Mouse (Mus musculus) thymus, adult 2 months (tissue): Measurements from ENCODE around the gene Tmem207. TPM values are rescaled to one million over a fixed set of nuclear protein-coding genes. Genes with fewer than 3 reads are reported as not detected.

ENCODE experiments used
- DNase-seq: peaks from one replicate; pipeline ENCODE4 v3.0.0; 2021
- H3K27ac ChIP-seq: fragments of 200-500 bp; 2 replicates; pipeline ENCODE4 v1.5.1; 2012; ENCODE audit warnings: low read length, control low read depth; ENCODE audit not compliant: control insufficient read depth, insufficient read depth
- H3K27me3 ChIP-seq: fragments of 200-500 bp; 2 replicates; pipeline ENCODE4 v1.6.1; 2012; ENCODE audit warnings: mild to moderate bottlenecking, low read length, moderate library complexity, mixed read lengths; ENCODE audit not compliant: control insufficient read depth, insufficient read depth
- H3K36me3 ChIP-seq: fragments of 200-500 bp; 2 replicates; pipeline ENCODE4 v1.6.1; 2012; ENCODE audit warnings: mild to moderate bottlenecking, low read length, moderate library complexity; ENCODE audit not compliant: control insufficient read depth, insufficient read depth
- H3K4me1 ChIP-seq: fragments of 200-500 bp; replicated peaks from 2 replicates; pipeline ENCODE4 v1.6.1; 2012; ENCODE audit warnings: low read length; ENCODE audit not compliant: control insufficient read depth, insufficient read depth
- H3K4me3 ChIP-seq: fragments of 200-500 bp; 2 replicates; pipeline ENCODE4 v1.5.1; 2012; ENCODE audit warnings: mild to moderate bottlenecking, low read length, control low read depth, moderate library complexity; ENCODE audit not compliant: control insufficient read depth, insufficient read depth
- CTCF ChIP-seq: fragments of 200-500 bp; IDR thresholded peaks from 2 replicates; pipeline ENCODE4 v1.5.1; 2012; ENCODE audit warnings: mild to moderate bottlenecking, control low read depth, low read length, moderate library complexity, borderline replicate concordance; ENCODE audit not compliant: control insufficient read depth, poor library complexity, insufficient read depth; ENCODE audit errors: extremely low read depth
- POLR2A ChIP-seq: fragments of 200-500 bp; IDR thresholded peaks from 2 replicates; pipeline ENCODE4 v1.6.1; 2012; ENCODE audit warnings: mild to moderate bottlenecking, low read length, control low read depth, moderate library complexity; ENCODE audit not compliant: control insufficient read depth, poor library complexity, insufficient read depth; ENCODE audit errors: extremely low read depth
- WGBS: fragments of 180-500 bp; shearing (Covaris S2); methylation state at CpG from one replicate; pipeline ENCODE4 v1.1.7; 2018; 5-methylcytosine and 5-hydroxymethylcytosine counted together
- polyA plus RNA-seq: library from polyadenylated mRNA; depleted of rRNA; stranded (reverse); fragments of >200 nt; gene quantifications from 2 replicates; pipeline ENCODE4 v1.2.3, GENCODE M21; 2012

The Tmem207 gene
- polyA plus RNA-seq, 1 experiment: not detected

- WGBS: 17% methylated on average over 3 of the region's 3 CpGs
- TF ChIP-seq POLR2A: no peak
- no peak for TF ChIP-seq CTCF
- no peak for DNase-seq
- no peaks in the 10 kb centered on the region for H3K4me1 ChIP-seq
- H3K27me3 ChIP-seq: no peaks in the 10 kb centered on the region
- H3K36me3 ChIP-seq: no peaks in the 10 kb centered on the region
- no peak overlapping the region for H3K4me3 ChIP-seq
- H3K27ac ChIP-seq: no peak overlapping the region
These were observed 25.7 kb upstream of the Tmem207 start for GRCm38 (mm10) chr16:26552234-26552633.

- TF ChIP-seq CTCF: no peak
- H3K27me3 ChIP-seq: no peaks in the 10 kb centered on the region
- H3K4me3 ChIP-seq: no peak overlapping the region
- H3K4me1 ChIP-seq: no peaks in the 10 kb centered on the region
- WGBS: 93% methylated on average over 2 of the region's 2 CpGs
- H3K36me3 ChIP-seq: no peaks in the 10 kb centered on the region
- DNase-seq: no peak
- no peak overlapping the region for H3K27ac ChIP-seq
These were observed 22.7 kb upstream of the Tmem207 start for GRCm38 (mm10) chr16:26549221-26549620.

- WGBS: 97% methylated on average over 1 of the region's 1 CpGs
- Histone ChIP-seq H3K36me3 (no peaks in the 10 kb centered on the region), H3K4me3 (no peak overlapping the region), H3K27ac (no peak overlapping the region), H3K27me3 (no peaks in the 10 kb centered on the region), H3K4me1 (no peaks in the 10 kb centered on the region)
- TF ChIP-seq POLR2A (no peak), CTCF (no peak)
- no peak for DNase-seq
These were observed 20.3 kb upstream of the Tmem207 start for GRCm38 (mm10) chr16:26546879-26547206.

- TF ChIP-seq CTCF (no peak), POLR2A (no peak)
- H3K4me1 ChIP-seq: no peaks in the 10 kb centered on the region
- DNase-seq: no peak
- WGBS: 52% methylated on average over 7 of the region's 7 CpGs
- H3K4me3 ChIP-seq: no peak overlapping the region
- H3K36me3 ChIP-seq: no peaks in the 10 kb centered on the region
- no peaks in the 10 kb centered on the region for H3K27me3 ChIP-seq
- H3K27ac ChIP-seq: no peak overlapping the region
These were observed 19.8 kb upstream of the Tmem207 start for GRCm38 (mm10) chr16:26546170-26546878.

- DNase-seq: no peak
- 93% methylated on average over 1 of the region's 1 CpGs for WGBS
- no peak for TF ChIP-seq POLR2A
- no peak for TF ChIP-seq CTCF
These were observed 5.7 kb upstream of the Tmem207 start for GRCm38 (mm10) chr16:26532287-26532686.

GRCm38 (mm10) chr16:26530451-26530850 lies 3.9 kb upstream of the Tmem207 start:
- TF ChIP-seq CTCF (no peak), POLR2A (no peak)
- Histone ChIP-seq H3K4me3 (no peak overlapping the region), H3K27ac (no peak overlapping the region), H3K27me3 (no peaks in the 10 kb centered on the region), H3K4me1 (no peaks in the 10 kb centered on the region), H3K36me3 (no peaks in the 10 kb centered on the region)
- 98% methylated on average over 1 of the region's 1 CpGs for WGBS
- no peak for DNase-seq

More at GRCm38 (mm10) chr16:26532287-26532686, 5.7 kb upstream of the Tmem207 start:
- H3K4me1 ChIP-seq: no peaks in the 10 kb centered on the region
- H3K27me3 ChIP-seq: no peaks in the 10 kb centered on the region
- no peaks in the 10 kb centered on the region for H3K36me3 ChIP-seq
- no peak overlapping the region for H3K4me3 ChIP-seq
- no peak overlapping the region for H3K27ac ChIP-seq

- no peak overlapping the region for H3K27ac ChIP-seq
- no peaks in the 10 kb centered on the region for H3K36me3 ChIP-seq
- H3K4me1 ChIP-seq: no peaks in the 10 kb centered on the region
- WGBS: 95% methylated on average over 10 of the region's 10 CpGs
- no peak overlapping the region for H3K4me3 ChIP-seq
- DNase-seq: no peak
- no peak for TF ChIP-seq CTCF
- TF ChIP-seq POLR2A: no peak
- H3K27me3 ChIP-seq: no peaks in the 10 kb centered on the region
These were observed 1.5 kb upstream of the Tmem207 start for GRCm38 (mm10) chr16:26527931-26528666.
